Mouse (Mus musculus) stomach, embryonic 14.5 days (tissue): Measurements from ENCODE around the gene Nipbl. TPM values are rescaled to one million over a fixed set of nuclear protein-coding genes. Genes with fewer than 3 reads are reported as not detected.
"Not testable (repeated sequence)": the region's sequence is repeated elsewhere in the genome, so short reads cannot be mapped to it uniquely, and the experiment has no call there.

Experiments used
- ATAC-seq: fragments of 200-750 bp; cut with Nextera tagmentation; 2 replicates; pipeline ENCODE4 v1.8.0; 2017; ENCODE audit warnings: low read depth, moderate TSS enrichment; ENCODE audit not compliant: insufficient number of reproducible peaks, insufficient read depth, low FRiP score
- H3K27ac ChIP-seq: fragments of 300-500 bp; sonication (generic); 2 replicates; pipeline ENCODE4 v1.5.1; 2014; ENCODE audit warnings: mild to moderate bottlenecking, low read length, moderate library complexity, mixed read lengths
- H3K27me3 ChIP-seq: fragments of 300-500 bp; sonication (generic); 2 replicates; pipeline ENCODE4 v1.6.1; 2014; ENCODE audit warnings: low read length, control low read depth, mixed read lengths; ENCODE audit not compliant: control insufficient read depth, insufficient read depth
- H3K36me3 ChIP-seq: fragments of 300-500 bp; sonication (generic); 2 replicates; pipeline ENCODE4 v1.6.1; 2014; ENCODE audit warnings: mild to moderate bottlenecking, control low read depth, low read length, moderate library complexity, mixed read lengths; ENCODE audit not compliant: control insufficient read depth, insufficient read depth
- H3K4me1 ChIP-seq: fragments of 300-500 bp; sonication (generic); 2 replicates; pipeline ENCODE4 v1.6.1; 2014; ENCODE audit warnings: low read length, control low read depth, mixed read lengths; ENCODE audit not compliant: control insufficient read depth, insufficient read depth
- H3K4me2 ChIP-seq: fragments of 300-500 bp; sonication (generic); replicated peaks from 2 replicates; pipeline ENCODE4 v1.6.1; 2014; ENCODE audit warnings: low read depth, low read length, control low read depth
- H3K4me3 ChIP-seq: fragments of 300-500 bp; sonication (generic); 2 replicates; pipeline ENCODE4 v1.5.1; 2014; ENCODE audit warnings: low read depth, low read length, control low read depth
- H3K9ac ChIP-seq: fragments of 300-500 bp; sonication (generic); replicated peaks from 2 replicates; pipeline ENCODE4 v1.6.1; 2014; ENCODE audit warnings: low read depth, mild to moderate bottlenecking, control low read depth, low read length, moderate library complexity, mixed read lengths
- H3K9me3 ChIP-seq: fragments of 300-500 bp; sonication (generic); 2 replicates; pipeline ENCODE4 v1.6.1; 2016; ENCODE audit warnings: low read depth, low read length, control low read depth; ENCODE audit not compliant: control insufficient read depth
- WGBS: fragments of 180-500 bp; shearing (Covaris S2); extraction: QIAGEN DNeasy Blood & Tissue Kit; methylation state at CpG from one replicate; pipeline ENCODE4 v1.1.7; 2014; 5-methylcytosine and 5-hydroxymethylcytosine counted together
- polyA plus RNA-seq: library from polyadenylated mRNA; unstranded; fragments of >200 nt; fragmentation: Nextera tagmentation; extraction: Ambion mirVana; gene quantifications from 2 replicates; pipeline ENCODE4 v1.2.1, GENCODE M21; 2014

Gene Nipbl
- polyA plus RNA-seq, 1 experiment from 2014 or later = 26.1 TPM

DNA sequence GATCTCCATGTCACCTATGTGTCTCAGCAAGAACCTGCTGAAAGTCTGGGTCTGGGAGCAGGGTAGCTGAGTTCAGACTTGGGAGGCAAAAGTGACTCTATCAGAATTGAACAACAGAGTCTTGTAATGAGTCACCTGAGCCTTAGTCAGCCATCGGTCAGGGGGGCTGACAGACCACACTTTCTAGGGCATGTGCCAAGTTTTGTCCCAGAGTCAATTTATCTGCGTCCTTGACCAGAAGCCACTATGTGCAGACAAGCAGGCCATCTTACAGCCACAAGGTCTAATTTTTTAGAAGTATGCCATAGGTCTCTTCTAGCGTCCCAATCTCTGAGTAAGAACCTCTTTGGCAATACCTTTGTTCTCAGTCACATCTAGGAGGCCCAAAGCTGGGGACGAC, 166.3 kb downstream of the Nipbl start:
- not testable (repeated sequence) for ATAC-seq, H3K4me2 ChIP-seq, H3K36me3 ChIP-seq, H3K27me3 ChIP-seq, H3K4me3 ChIP-seq, H3K27ac ChIP-seq, H3K4me1 ChIP-seq, H3K9ac ChIP-seq, H3K9me3 ChIP-seq
- WGBS = 94% methylated on average over 4 of the region's 4 CpGs

DNA sequence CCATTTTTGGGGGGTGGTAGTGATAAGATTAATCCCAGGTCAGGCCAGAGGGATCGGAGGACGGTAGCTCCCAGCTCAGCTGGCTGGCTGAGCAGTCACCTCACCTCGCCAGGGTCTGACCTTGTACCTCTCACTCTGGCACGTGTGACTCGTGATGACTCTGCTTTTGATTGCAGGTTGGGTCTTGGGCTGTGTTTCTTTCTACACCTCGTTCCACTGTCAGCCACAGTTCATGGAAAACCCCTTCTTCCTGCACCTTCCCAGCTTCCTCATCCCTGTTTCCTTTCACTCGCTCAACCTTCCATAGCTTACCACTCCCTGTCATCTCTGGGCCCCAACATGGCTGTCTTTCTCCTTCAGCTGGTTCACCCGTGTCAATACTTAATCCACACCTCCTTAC, 172.3 kb downstream of the Nipbl start:
- Histone ChIP-seq H3K4me3 (no peak overlapping the region), H3K9ac (no peak overlapping the region), H3K4me2 (no peak overlapping the region), H3K4me1 (no peaks in the 10 kb centered on the region), H3K36me3 (peaks cover 28% of the 10 kb centered on the region; the same call in 1 of the 2 replicates), H3K27ac (no peak overlapping the region), H3K9me3 (no peaks in the 10 kb centered on the region; the same call in 1 of the 2 replicates), H3K27me3 (no peaks in the 10 kb centered on the region)
- 81% methylated on average over 8 of the region's 8 CpGs for WGBS
- ATAC-seq = no peak

DNA sequence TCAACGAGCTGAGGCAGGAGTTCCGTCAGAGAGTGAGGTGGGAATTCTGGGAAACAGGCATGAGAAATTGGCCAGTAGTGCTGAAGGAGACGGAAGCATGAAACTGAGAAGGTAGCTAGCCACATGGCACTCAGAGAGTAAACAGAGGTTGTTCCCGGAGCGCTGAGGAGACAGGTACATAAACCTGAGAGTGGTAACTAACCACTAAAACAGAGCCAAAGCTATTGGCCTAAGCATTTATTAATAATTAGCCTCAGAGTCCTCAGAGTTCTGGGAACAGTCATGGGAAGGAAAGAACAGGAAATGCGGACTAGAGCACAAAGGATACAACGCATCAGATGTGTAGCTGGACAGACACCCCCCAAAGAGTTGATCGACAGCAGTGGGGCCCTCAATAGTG, 176.0 kb downstream of the Nipbl start:
- Histone ChIP-seq H3K4me1 (no peaks in the 10 kb centered on the region), H3K36me3 (peaks cover 45% of the 10 kb centered on the region), H3K4me2 (no peak overlapping the region), H3K9ac (no peak overlapping the region), H3K27me3 (no peaks in the 10 kb centered on the region), H3K9me3 (no peaks in the 10 kb centered on the region), H3K27ac (no peak overlapping the region), H3K4me3 (no peak overlapping the region)
- WGBS = 83% methylated on average over 8 of the region's 8 CpGs
- ATAC-seq = no peak

DNA sequence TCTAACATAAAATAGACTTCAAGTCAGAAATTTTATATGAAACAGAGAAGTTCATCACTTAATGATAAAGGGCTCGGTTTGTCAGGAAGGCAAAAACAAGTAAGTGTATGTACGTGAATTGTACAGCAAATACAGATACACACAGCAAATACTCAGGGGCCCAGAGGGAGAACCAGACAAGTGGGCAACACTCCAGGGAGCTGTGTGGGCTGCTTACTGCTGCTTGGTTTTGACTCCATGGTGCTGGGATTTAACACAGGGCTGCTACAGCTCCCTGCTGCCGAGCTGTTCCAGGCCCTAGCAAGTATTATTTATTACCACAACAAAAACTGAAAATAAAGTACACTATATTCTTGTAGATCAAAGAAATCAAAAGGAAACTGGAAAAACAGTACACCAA, 177.1 kb downstream of the Nipbl start:
- Histone ChIP-seq H3K27ac (no peak overlapping the region), H3K4me3 (no peak overlapping the region), H3K36me3 (peaks cover 47% of the 10 kb centered on the region), H3K9me3 (no peaks in the 10 kb centered on the region), H3K4me2 (no peak overlapping the region), H3K9ac (no peak overlapping the region), H3K27me3 (no peaks in the 10 kb centered on the region), H3K4me1 (no peaks in the 10 kb centered on the region)
- no peak for ATAC-seq
- 83% methylated on average over 3 of the region's 3 CpGs for WGBS

DNA sequence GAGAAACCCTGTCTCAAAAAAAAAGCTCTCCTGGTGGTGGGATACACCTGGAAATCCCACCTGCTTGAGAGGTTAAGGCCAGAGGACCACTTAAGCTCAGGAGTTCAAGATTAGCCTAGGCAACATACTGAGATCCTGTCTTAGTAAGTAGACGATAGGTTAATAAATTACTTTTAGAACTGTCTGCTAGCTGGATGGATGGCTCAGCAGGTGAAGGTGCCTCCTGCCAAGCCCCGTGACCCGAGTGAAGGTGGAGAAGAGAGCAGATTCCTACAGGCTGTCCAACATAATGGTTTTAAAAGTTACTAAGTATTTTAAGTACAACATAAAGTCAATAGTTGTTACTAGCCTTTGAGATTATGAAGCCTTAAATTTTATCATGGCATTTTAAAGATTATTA, 178.3 kb downstream of the Nipbl start:
- Histone ChIP-seq H3K36me3 (peaks cover 42% of the 10 kb centered on the region), H3K4me1 (no peaks in the 10 kb centered on the region), H3K4me3 (no peak overlapping the region), H3K4me2 (no peak overlapping the region), H3K9me3 (no peaks in the 10 kb centered on the region), H3K27ac (no peak overlapping the region), H3K27me3 (no peaks in the 10 kb centered on the region), H3K9ac (no peak overlapping the region)
- WGBS = 72% methylated on average over 3 of the region's 3 CpGs
- no peak for ATAC-seq

Other genes with a start within 250 kb of the Nipbl start
- gene Gm2310, start 75.5 kb upstream of the Nipbl start, polyA plus RNA-seq = not detected in 2 replicates